Mouse (Mus musculus) erythroblast, adult 5-6 weeks (primary cell): Measurements from ENCODE around the gene Caskin2. TPM values are rescaled to one million over a fixed set of nuclear protein-coding genes. Genes with fewer than 3 reads are reported as not detected.
"Not testable (repeated sequence)": the region's sequence is repeated elsewhere in the genome, so short reads cannot be mapped to it uniquely, and the experiment has no call there.

Experiments
- ATAC-seq: replicated peaks from 2 replicates; pipeline ENCODE4 v1.8.0; 2016; ENCODE audit warnings: moderate number of reproducible peaks, mild to moderate bottlenecking, moderate TSS enrichment, inconsistent platforms; ENCODE audit not compliant: poor library complexity, low FRiP score, severe bottlenecking
- total RNA-seq, 2 experiments: library from RNA; stranded (forward) in 1 of 2; stranded (reverse) in 1 of 2; fragments of 150-400 nt in 1 of 2; fragments of 200-764, 138-1000 nt in 1 of 2; gene quantifications; 2 replicates each; pipeline versions ENCODE4 v1.2.3 to v1.2.4; 2015 to 2017; ENCODE audit warnings: low replicate concordance in 2 of 2

Caskin2 gene
- total RNA-seq (2015; ENCODE audit: low replicate concordance), result 4.0 and 4.8 TPM in 2 replicates
- 2.0 and 3.1 TPM in 2 replicates for total RNA-seq (2017; ENCODE audit: low replicate concordance)

GRCm38 (mm10) chr11:115813507-115814296 lies at the start of gene Caskin2:
Gene Caskin2, minus strand, starts transcription at chr11:115813639.
- ATAC-seq, result peak; percentile 78

- ATAC-seq, result peak; percentile 24; the same call in 1 of the 2 replicates
Measured at GRCm38 (mm10) chr11:115859143-115859945, 45.9 kb upstream of the Caskin2 start.

DNA sequence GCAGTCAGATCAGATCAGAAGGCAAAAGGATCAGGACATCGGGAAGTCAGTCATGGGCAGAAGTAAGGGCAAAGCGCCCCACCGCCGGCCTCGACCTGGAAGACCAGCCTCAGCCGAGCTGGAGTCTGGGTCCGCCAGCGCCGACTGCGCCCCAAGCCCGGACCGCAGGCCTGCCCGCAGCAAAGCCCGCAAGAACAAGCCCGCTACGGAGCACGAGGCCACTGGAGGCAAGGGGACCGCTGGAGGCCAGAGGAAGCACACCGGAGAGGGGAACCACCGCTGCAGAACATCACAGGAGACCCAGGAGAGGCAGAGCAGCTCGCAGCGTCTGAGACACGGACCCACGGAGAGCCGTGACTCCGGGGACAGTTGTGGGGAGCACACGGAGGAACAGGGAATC lies 44.9 kb upstream of the Caskin2 start, which contains the start of gene Myo15b:
Myo15b (plus strand) TSS at position 53 of the 400 bp plus-strand sequence.
- no peak for ATAC-seq

- ATAC-seq, result no peak
Measured at GRCm38 (mm10) chr11:115857936-115858335, 44.5 kb upstream of the Caskin2 start.

DNA sequence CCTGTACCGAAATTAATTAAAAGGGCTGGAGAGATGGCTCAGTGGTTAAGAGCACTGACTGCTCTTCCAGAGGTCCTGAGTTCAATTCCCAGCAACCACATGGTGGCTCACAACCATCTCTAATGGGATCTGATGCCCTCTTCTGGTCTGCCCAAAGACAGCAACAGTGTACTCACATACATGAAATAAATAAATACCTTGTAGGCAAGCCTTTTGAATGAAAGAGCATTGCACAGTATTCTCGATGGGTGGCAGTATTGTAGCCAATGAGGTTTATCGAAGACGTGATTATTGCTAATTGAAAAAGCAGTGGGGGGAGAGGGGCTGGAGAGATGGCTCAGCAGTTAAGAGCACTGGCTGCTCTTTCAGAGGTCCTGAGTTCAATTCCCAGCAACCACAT lies 43.7 kb upstream of the Caskin2 start:
- not testable (repeated sequence) for ATAC-seq

- no peak for ATAC-seq
Measured at GRCm38 (mm10) chr11:115854674-115855073, 41.2 kb upstream of the Caskin2 start.

GRCm38 (mm10) chr11:115845819-115846218 lies 32.4 kb upstream of the Caskin2 start:
- ATAC-seq, result no peak

DNA sequence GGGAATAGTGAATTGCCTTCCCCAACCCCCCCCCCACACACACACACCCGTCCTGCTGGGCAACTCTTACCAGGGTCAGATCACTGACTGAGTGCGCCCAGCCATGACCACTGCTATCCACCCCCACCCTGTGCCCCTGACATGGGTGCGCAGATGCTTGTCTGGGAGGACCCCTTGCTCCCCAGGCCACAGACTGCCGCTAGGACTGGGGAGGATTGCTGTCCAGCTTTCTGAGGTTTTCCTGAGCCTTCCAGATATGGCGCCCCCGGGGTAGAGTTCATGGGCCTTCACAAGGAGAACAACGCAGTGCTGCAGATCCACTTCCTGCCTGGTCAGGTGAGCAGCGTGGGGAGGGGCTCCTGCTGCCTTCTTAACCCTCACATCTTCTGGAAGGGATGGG lies 30.8 kb upstream of the Caskin2 start:
- no peak for ATAC-seq

DNA sequence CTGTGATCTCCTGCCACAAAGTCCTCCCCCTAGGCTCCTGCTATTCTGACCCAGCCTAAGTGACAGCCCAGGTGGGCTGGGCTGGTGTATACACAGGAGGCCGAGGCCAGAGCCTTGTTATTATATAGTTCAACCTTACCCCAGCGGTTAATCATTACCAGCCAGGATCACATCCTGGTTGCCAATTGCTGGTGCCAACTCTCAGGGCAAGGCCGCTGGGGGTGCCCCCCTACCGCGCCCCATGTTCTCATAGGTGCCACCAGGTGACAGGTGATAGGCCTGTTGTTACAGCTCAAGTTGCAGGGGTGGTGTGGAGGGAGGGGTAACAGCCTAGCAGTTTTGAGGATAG lies 30.4 kb upstream of the Caskin2 start:
- no peak for ATAC-seq

DNA sequence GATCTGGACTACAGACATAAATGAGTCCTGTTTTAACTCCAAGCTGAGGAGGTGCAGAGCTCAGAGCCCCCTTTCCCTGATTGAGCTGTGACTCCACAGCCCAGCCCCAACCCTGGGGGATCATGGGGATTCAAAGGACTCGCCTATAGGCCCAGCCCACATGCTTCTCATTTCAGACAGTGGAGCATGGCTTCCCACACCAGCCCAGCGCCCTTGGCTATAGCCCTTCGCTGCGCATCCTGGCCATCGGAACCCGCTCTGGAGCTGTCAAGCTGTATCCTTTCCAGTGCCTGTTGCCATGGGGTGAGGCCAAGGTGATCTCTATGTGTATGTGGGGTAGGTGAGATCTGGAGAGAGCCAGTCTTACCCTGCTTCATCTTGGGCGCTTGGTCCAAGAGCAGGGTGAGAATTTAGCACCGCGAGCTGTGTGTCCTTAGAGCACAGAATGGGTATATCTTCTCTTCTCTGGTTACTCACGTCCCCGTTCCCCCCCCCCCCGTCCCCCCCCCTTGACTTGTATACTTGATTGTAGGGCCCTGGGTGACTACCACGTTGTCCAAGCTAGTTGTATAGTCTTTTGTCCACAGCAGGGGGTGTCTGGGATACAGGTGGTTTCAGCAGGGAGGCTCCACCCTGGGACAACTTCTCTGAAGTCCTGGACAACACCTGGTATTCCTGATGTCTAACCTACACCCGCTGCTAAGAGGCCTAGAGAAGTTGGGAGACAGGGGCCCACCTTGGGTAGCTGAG lies 29.9 kb upstream of the Caskin2 start:
- ATAC-seq, result no peak

DNA sequence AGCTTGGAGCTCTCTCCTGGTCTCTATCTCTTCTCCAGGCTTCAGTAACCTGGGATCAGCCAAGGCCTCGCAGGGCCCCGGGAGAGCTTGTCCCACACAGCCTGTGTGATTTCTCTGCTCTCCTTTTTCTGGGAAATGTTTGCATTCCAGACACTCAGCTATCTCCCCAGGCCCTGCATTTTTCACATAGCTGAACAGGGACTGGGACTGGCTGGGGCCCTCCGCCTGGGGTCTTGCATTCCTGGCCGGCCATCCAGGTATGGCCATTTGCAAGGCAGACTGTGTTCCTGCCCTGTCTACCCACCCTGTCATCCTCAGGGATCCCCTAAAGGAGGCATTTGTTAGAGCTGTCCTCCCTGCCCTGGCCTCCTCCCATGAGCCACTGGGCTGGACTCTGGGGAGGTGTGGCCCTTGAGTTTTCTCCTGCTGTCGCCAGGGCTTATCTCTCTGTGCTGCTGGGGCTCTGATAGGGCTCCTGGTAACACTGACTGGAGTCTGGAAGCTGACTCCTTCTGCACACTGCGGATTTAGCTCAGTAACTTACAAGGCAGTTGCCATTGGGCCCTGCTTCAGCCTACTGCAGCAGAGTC lies 28.6 kb upstream of the Caskin2 start:
- peak; percentile 91 for ATAC-seq

DNA sequence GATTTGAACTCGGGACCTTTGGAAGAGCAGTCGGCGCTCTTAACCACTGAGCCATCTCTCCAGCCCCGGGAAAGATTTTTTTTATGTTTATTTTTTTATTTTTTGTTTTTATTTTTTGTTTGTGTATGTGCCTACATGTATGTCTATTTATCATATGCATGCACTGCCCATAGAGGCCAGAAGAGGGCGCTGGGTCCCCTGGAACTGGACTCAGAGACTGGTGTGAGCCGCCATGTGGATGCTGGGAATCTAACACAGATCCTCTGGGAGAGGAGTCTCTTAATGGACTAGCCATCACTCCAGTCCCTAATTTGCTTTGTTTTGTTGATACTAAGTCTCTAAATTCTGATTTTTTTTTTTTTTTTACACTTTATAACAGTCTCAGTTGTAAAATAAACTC lies 27.6 kb upstream of the Caskin2 start:
- no peak for ATAC-seq

DNA sequence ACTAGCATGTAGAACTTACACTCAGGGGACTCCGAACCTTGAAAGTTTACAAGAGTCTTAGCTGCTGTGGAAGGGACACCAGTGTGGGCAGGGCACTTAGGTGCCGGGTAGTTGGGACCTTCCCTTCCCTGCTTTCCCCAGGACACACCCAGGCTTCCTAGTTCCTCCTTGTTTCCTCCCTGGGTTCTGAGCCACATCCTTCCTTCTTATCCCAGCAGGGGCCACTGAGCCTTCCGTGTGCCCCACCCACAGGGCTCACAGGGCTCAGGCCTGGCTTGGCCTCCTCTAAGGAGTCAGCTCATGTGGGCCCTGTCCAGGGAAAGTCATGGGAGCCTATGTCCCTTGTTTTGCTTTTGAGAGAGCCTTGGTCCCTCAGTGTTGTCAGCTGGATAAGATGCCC lies 26.3 kb upstream of the Caskin2 start:
- no peak for ATAC-seq

DNA sequence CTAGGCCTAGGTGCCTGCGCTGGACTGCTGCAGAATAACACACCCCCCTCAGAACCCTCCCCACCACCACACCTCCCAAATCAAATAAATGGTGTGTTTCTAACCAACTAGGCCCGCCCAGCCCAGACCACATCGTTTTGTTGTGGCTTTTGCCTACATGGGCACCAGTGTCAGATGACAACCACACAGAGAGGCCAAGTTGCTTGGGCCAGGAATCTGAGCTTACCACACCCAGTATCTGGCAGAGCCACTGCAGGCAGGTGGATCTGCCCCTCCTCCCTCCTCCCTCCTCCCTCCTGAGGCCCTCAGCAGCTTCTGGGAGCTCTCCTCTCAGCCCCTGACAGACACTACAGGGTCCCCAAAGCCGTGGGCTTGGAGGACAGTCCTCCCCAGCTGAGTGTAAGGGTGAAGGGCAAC lies 25.5 kb upstream of the Caskin2 start:
- ATAC-seq, result no peak

DNA sequence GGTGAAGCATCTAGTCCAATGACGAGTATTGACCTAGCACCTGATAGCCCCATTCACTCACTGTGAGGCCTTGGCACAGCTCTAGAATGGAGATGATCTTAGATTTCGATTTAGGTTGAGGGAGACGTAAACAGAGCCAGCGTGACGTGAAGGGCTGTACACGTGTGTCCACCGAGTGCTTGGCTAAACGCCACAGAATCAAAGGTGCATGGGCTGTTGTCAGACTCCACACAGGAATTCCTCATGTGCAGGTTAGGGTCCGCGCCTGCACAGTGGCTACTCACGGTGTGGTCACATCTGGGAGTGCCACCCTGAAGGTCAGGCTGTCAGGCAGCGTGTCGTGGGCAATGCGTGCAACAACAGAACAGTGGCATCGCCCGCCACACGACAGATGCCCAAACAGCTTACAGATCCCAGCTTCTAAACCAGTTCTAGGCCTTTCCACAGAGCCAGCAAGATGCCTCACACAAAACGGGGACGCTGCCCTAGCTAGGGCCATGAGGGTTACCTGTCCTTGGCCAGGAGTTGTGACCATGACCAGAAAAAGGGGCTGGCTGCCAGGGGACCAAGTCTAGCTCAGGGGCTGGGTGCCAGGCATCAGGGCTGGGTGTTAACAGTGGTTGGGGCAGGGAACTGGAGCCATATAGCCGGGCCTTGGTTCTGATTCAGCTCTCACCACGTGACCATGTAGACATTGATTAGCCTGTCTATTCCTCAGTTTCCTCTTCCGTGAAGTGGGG lies 24.3 kb upstream of the Caskin2 start:
- ATAC-seq, result no peak

GRCm38 (mm10) chr11:115836656-115837395 lies 23.4 kb upstream of the Caskin2 start:
- no peak for ATAC-seq

DNA sequence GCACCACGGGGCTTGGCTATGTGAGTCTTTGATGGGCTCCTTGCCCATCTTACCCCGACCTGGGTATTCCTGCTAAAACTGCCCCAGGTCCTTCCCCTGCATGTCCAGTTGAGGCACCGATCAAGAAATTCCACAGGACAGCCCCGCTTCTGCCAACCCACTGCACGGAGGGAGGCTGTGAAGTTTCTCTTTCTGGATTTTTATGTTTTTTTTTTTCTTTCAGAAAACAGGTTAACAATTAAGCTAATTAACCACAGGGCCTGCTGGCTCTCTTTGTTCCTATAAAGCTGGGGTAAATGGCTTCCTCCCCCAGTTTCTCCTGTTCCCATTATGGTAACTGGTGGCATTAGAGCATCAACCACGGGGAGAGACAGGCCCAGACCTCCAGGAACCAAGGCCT lies 20.6 kb upstream of the Caskin2 start:
- ATAC-seq, result no peak

GRCm38 (mm10) chr11:115833021-115833513 lies 19.6 kb upstream of the Caskin2 start:
- ATAC-seq, result no peak
